Mouse (Mus musculus): Measurements from ENCODE around the gene Rtn3.

DNA sequence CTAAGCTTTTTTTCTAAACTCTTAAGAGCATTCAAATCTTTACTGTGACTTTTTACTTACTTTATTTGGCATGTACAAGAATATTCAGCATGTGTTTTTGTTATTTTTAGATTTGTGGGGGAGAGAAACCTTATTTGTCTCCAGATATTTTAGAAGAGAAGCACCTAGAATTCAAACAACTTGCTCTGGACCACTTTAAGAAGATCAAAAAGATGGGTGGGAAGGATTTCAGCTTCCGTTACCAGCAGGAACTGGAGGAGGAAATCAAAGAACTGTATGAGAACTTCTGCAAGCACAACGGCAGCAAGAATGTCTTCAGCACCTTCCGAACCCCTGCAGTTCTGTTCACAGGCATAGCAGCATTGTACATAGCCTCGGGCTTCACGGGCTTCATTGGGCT is 48.8 kb upstream of the Rtn3 start:
- no peak for TF ChIP-seq CTCF (IDR thresholded peaks at IDR 0.05; ENCODE audit: extremely low read depth, insufficient read depth, low read length)
- TF ChIP-seq POLR2A (IDR thresholded peaks at IDR 0.05; ENCODE audit: extremely low read depth, insufficient read depth, low read length) = no peak

Data from cortical plate, adult 2 months (tissue).